Mouse (Mus musculus) thymus, adult 2 months (tissue): ENCODE data around the gene Pou2f2. TPM values are rescaled to one million over a fixed set of nuclear protein-coding genes. Genes with fewer than 3 reads are reported as not detected.

Experiments used
- DNase-seq: peaks from one replicate; pipeline ENCODE4 v3.0.0; 2021
- H3K27ac ChIP-seq: fragments of 200-500 bp; 2 replicates; pipeline ENCODE4 v1.5.1; 2012; ENCODE audit warnings: low read length, control low read depth; ENCODE audit not compliant: control insufficient read depth, insufficient read depth
- H3K27me3 ChIP-seq: fragments of 200-500 bp; 2 replicates; pipeline ENCODE4 v1.6.1; 2012; ENCODE audit warnings: mild to moderate bottlenecking, low read length, moderate library complexity, mixed read lengths; ENCODE audit not compliant: control insufficient read depth, insufficient read depth
- H3K36me3 ChIP-seq: fragments of 200-500 bp; 2 replicates; pipeline ENCODE4 v1.6.1; 2012; ENCODE audit warnings: mild to moderate bottlenecking, low read length, moderate library complexity; ENCODE audit not compliant: control insufficient read depth, insufficient read depth
- H3K4me1 ChIP-seq: fragments of 200-500 bp; replicated peaks from 2 replicates; pipeline ENCODE4 v1.6.1; 2012; ENCODE audit warnings: low read length; ENCODE audit not compliant: control insufficient read depth, insufficient read depth
- H3K4me3 ChIP-seq: fragments of 200-500 bp; 2 replicates; pipeline ENCODE4 v1.5.1; 2012; ENCODE audit warnings: mild to moderate bottlenecking, low read length, control low read depth, moderate library complexity; ENCODE audit not compliant: control insufficient read depth, insufficient read depth
- CTCF ChIP-seq: fragments of 200-500 bp; IDR thresholded peaks from 2 replicates; pipeline ENCODE4 v1.5.1; 2012; ENCODE audit warnings: mild to moderate bottlenecking, control low read depth, low read length, moderate library complexity, borderline replicate concordance; ENCODE audit not compliant: control insufficient read depth, poor library complexity, insufficient read depth; ENCODE audit errors: extremely low read depth
- POLR2A ChIP-seq: fragments of 200-500 bp; IDR thresholded peaks from 2 replicates; pipeline ENCODE4 v1.6.1; 2012; ENCODE audit warnings: mild to moderate bottlenecking, low read length, control low read depth, moderate library complexity; ENCODE audit not compliant: control insufficient read depth, poor library complexity, insufficient read depth; ENCODE audit errors: extremely low read depth
- WGBS: fragments of 180-500 bp; shearing (Covaris S2); methylation state at CpG from one replicate; pipeline ENCODE4 v1.1.7; 2018; 5-methylcytosine and 5-hydroxymethylcytosine counted together
- polyA plus RNA-seq: library from polyadenylated mRNA; depleted of rRNA; stranded (reverse); fragments of >200 nt; gene quantifications from 2 replicates; pipeline ENCODE4 v1.2.3, GENCODE M21; 2012

The Pou2f2 gene
- polyA plus RNA-seq, 1 experiment = 5.6 TPM

GRCm38 (mm10) chr7:25181814-25182213 is 2.3 kb upstream of the Pou2f2 start:
- WGBS = 9% methylated on average over 21 of the region's 21 CpGs
- peaks cover 9% of the 10 kb centered on the region for H3K27me3 ChIP-seq
- DNase-seq = no peak

DNA sequence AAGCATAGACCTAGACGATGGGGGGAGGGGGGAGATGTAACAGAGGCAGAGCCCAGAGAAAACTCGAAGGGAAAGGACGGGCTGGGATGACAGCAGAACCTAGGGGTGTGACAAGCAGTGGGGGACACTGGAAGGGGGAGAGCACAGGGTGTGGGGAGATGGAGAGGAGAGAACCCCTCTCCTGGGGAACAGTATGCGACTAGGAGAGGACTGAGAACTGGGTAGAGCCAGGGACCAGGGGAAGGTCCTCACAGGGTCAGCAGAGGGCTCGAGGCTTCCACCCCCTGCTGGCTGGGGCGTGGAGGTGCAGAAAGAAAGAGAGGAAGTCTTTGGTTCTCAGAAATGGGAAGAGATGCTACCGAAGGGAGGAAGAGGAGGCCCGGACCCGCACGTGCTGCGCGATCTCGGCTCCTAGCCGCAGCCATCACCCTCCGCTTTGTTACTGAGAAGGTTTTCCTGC is 1.8 kb upstream of the Pou2f2 start:
- peak; percentile 59 for DNase-seq
- peaks cover 27% of the 10 kb centered on the region for H3K4me1 ChIP-seq
- TF ChIP-seq CTCF (peak; percentile 80; the same call in 1 of the 2 replicates), POLR2A (no peak)
- no peak overlapping the region for H3K4me3 ChIP-seq
- peaks cover 11% of the 10 kb centered on the region for H3K27me3 ChIP-seq
- H3K36me3 ChIP-seq = no peaks in the 10 kb centered on the region
- under 1% methylated on average over 15 of the region's 15 CpGs for WGBS
- no peak overlapping the region for H3K27ac ChIP-seq

More at GRCm38 (mm10) chr7:25181814-25182213, 2.3 kb upstream of the Pou2f2 start:
- Histone ChIP-seq H3K4me1 (peaks cover 27% of the 10 kb centered on the region), H3K36me3 (no peaks in the 10 kb centered on the region), H3K27ac (no peak overlapping the region), H3K4me3 (no peak overlapping the region)
- TF ChIP-seq CTCF (no peak), POLR2A (no peak)

GRCm38 (mm10) chr7:25180512-25180911 is 986 bp upstream of the Pou2f2 start:
- TF ChIP-seq POLR2A (no peak), CTCF (no peak)
- DNase-seq = no peak
- Histone ChIP-seq H3K27ac (no peak overlapping the region), H3K4me1 (peaks cover 27% of the 10 kb centered on the region), H3K36me3 (no peaks in the 10 kb centered on the region), H3K27me3 (peaks cover 12% of the 10 kb centered on the region), H3K4me3 (no peak overlapping the region)
- 10% methylated on average over 6 of the region's 6 CpGs for WGBS

- peak; percentile 19 for DNase-seq
- H3K4me1 ChIP-seq = peaks cover 27% of the 10 kb centered on the region
- 3% methylated on average over 56 of the region's 56 CpGs for WGBS
- no peaks in the 10 kb centered on the region for H3K36me3 ChIP-seq
- 0 out of 2 replicates have a peak overlapping the region, but pooled peaks have one; percentile 6 for H3K4me3 ChIP-seq
- no peak for TF ChIP-seq POLR2A
- H3K27me3 ChIP-seq = peaks cover 12% of the 10 kb centered on the region
- H3K27ac ChIP-seq = no peak overlapping the region
Observed at GRCm38 (mm10) chr7:25178787-25179605, 530 bp downstream of the Pou2f2 start.

DNA sequence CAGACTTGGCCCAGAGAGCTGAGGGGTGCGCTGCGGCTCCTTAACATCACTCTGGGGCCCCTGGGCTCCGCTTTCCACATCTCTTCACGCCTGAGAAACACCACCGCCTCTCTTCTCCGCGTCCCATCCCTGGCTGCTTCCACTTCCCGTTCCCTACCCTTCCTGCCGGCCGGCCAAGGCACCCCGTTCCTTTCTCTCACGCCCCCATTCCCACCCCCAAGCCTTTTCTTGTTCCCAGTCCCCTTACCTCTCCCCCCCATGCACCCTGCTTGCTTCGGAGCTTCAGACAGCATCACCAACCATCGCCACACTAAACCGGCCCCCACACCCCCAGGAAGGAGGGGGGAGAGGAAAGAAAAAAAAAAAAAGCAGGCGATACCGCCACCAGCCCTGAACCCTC is 1.2 kb downstream of the Pou2f2 start:
- H3K4me3 ChIP-seq = no peak overlapping the region
- peaks cover 12% of the 10 kb centered on the region for H3K27me3 ChIP-seq
- H3K36me3 ChIP-seq = no peaks in the 10 kb centered on the region
- peaks cover 27% of the 10 kb centered on the region for H3K4me1 ChIP-seq
- 7% methylated on average over 15 of the region's 17 CpGs for WGBS
- no peak for DNase-seq
- no peak for TF ChIP-seq CTCF
- TF ChIP-seq POLR2A = no peak
- no peak overlapping the region for H3K27ac ChIP-seq

DNA sequence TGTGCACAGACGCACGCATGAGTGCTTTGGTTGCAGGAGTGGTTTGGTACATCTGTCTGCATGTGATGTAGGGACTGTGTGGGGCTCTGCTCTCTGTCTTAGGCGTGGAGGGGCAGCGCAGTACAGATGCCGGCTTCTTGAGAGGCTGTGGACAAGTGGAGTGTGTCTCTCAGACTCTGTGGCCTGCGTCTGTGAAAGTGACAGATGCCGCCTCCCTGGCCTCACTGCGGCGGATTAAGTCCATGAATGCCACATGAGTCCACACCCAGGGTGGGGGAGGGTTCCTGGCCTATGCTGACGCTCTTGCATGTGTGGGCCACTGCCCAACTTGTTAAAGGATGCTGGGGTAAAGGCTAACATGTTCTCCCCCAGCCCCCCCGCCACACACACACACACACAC is 5.2 kb downstream of the Pou2f2 start:
- H3K27me3 ChIP-seq = peaks cover 8% of the 10 kb centered on the region; the same call in 1 of the 2 replicates
- DNase-seq = no peak
- WGBS = 87% methylated on average over 11 of the region's 11 CpGs

More for the DNA sequence above, 5.2 kb downstream of the Pou2f2 start:
- no peak overlapping the region for H3K4me3 ChIP-seq
- TF ChIP-seq POLR2A (no peak), CTCF (no peak)
- H3K27ac ChIP-seq = no peak overlapping the region
- H3K36me3 ChIP-seq = no peaks in the 10 kb centered on the region
- peaks cover 9% of the 10 kb centered on the region; the same call in 1 of the 2 replicates for H3K4me1 ChIP-seq
